Mouse (Mus musculus) heart, adult 2 months (tissue): ENCODE measurements around the gene Gm960. TPM values are rescaled to one million over a fixed set of nuclear protein-coding genes. Genes with fewer than 3 reads are reported as not detected.

ENCODE experiments used
- DNase-seq, 2 experiments: peaks; one replicate each; pipeline ENCODE4 v3.0.0; 2021
- H3K27ac ChIP-seq: fragments of 200-600 bp; 2 replicates; pipeline ENCODE4 v1.8.1; 2022
- H3K27me3 ChIP-seq: fragments of 200-500 bp; 2 replicates; pipeline ENCODE4 v1.6.1; 2012; ENCODE audit warnings: mild to moderate bottlenecking, low read length, inconsistent platforms, mixed read lengths; ENCODE audit not compliant: control insufficient read depth, insufficient read depth
- H3K36me3 ChIP-seq: fragments of 200-500 bp; 2 replicates; pipeline ENCODE4 v1.6.1; 2012; ENCODE audit warnings: low read length, inconsistent platforms; ENCODE audit not compliant: control insufficient read depth, insufficient read depth
- H3K4me1 ChIP-seq: fragments of 200-500 bp; 2 replicates; pipeline ENCODE4 v1.6.1; 2011; ENCODE audit warnings: low read length; ENCODE audit not compliant: control insufficient read depth, insufficient read depth
- H3K4me3 ChIP-seq: fragments of 200-600 bp; 2 replicates; pipeline ENCODE4 v1.8.1; 2022
- H3K79me2 ChIP-seq: fragments of 200-500 bp; replicated peaks from 2 replicates; pipeline ENCODE4 v1.6.1; 2012; ENCODE audit warnings: mild to moderate bottlenecking, inconsistent platforms, low read length, moderate library complexity, mixed read lengths; ENCODE audit not compliant: control insufficient read depth, insufficient read depth
- H3K9ac ChIP-seq: fragments of 200-500 bp; 2 replicates; pipeline ENCODE4 v1.6.1; 2012; ENCODE audit warnings: low read depth, mild to moderate bottlenecking, control low read depth, inconsistent platforms, low read length, mixed read lengths
- CTCF ChIP-seq: fragments of 200-600 bp; IDR thresholded peaks from 2 replicates; pipeline ENCODE4 v1.8.1; 2022; ENCODE audit warnings: antibody characterized with exemption, mild to moderate bottlenecking, moderate library complexity
- EP300 ChIP-seq: fragments of 200-500 bp; IDR thresholded peaks from 2 replicates; pipeline ENCODE4 v1.6.1; 2011; ENCODE audit warnings: low read depth, low read length, control low read depth; ENCODE audit not compliant: insufficient read depth
- POLR2A ChIP-seq: fragments of 200-500 bp; IDR thresholded peaks from 2 replicates; pipeline ENCODE4 v1.6.1; 2011; ENCODE audit warnings: mild to moderate bottlenecking, low read depth, low read length, control low read depth; ENCODE audit not compliant: insufficient read depth
- WGBS: fragments of 180-500 bp; shearing (Covaris S2); methylation state at CpG from one replicate; pipeline ENCODE4 v1.1.7; 2018; 5-methylcytosine and 5-hydroxymethylcytosine counted together
- intact Hi-C: fragments of 180-260 bp; cut with DNase I; formaldehyde crosslinking; loops from one replicate; pipeline ENCODE4 v1.15.1; 2025
- polyA plus RNA-seq: library from polyadenylated mRNA; depleted of rRNA; stranded (reverse); fragments of >200 nt; gene quantifications from 2 replicates; pipeline ENCODE4 v1.2.3, GENCODE M21; 2012
- total RNA-seq, 2 experiments: library from RNA; stranded (reverse); gene quantifications; 2 replicates each; pipeline ENCODE4 v1.2.3; 2021

The Gm960 gene
- total and polyA plus RNA-seq, 3 experiments = not detected

- Histone ChIP-seq H3K4me1 (no peaks in the 10 kb centered on the region), H3K79me2 (no peaks in the 10 kb centered on the region), H3K9ac (no peak overlapping the region), H3K27ac (no peak overlapping the region), H3K27me3 (no peaks in the 10 kb centered on the region), H3K4me3 (no peak overlapping the region), H3K36me3 (no peaks in the 10 kb centered on the region)
- intact Hi-C loops = no loop called here
- 71% methylated on average over 11 of the region's 11 CpGs for WGBS
- no peak for DNase-seq
- TF ChIP-seq POLR2A (no peak), EP300 (no peak), CTCF (no peak)
Measured at GRCm38 (mm10) chr19:4646917-4647492, 51.5 kb downstream of the Gm960 start.

DNA sequence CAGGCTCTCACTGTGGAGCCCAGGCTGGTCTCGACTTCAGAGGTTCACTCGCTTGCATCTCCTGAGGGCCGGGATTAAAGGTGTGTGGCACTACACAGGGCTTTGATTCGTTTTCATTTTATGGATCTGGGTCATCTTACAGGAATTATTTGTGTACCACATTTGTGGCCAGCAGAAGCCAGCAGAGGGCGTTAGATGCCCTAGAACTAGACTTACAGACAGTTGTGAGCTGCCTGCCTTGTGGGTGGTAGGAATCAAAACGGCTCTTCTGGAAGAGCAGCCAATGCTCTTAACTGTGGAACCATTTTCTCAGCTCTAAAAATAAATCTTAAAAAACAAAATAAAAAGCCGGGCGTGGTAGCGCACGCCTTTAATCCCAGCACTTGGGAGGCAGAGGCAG lies 54.2 kb downstream of the Gm960 start:
- H3K9ac ChIP-seq = no peak overlapping the region
- H3K27ac ChIP-seq = no peak overlapping the region
- H3K4me3 ChIP-seq = no peak overlapping the region
- intact Hi-C loops = no loop called here
- no peaks in the 10 kb centered on the region for H3K79me2 ChIP-seq
- 44% methylated on average over 10 of the region's 10 CpGs for WGBS
- no peaks in the 10 kb centered on the region for H3K27me3 ChIP-seq
- H3K4me1 ChIP-seq = no peaks in the 10 kb centered on the region
- TF ChIP-seq EP300 (no peak), CTCF (0 out of 2 replicates have a peak, but pooled peaks have one; percentile 9)
- H3K36me3 ChIP-seq = no peaks in the 10 kb centered on the region
- no peak for DNase-seq

DNA sequence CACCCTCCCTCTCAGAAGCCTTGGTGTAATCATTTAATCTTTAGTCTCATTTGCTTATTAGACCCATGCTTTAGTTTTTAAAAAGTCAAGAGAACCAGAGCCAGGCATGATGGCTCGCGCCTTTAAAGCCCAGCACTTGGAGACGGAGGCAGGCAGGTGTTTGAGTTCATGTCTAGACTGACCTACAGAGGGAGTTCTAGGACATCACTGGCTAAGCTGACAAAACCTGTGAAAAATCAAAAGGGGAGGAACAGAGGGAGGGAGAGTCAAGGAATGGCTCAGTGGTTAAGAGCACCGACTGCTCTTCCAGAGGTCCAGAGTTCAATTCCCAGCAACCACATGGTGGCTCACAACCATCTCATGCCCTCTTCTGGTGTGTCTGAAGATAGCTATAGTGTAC lies 62.5 kb downstream of the Gm960 start:
- Histone ChIP-seq H3K4me3 (no peak overlapping the region), H3K36me3 (no peaks in the 10 kb centered on the region), H3K9ac (no peak overlapping the region), H3K27me3 (peaks cover 2% of the 10 kb centered on the region; the same call in 1 of the 2 replicates), H3K27ac (no peak overlapping the region), H3K4me1 (no peaks in the 10 kb centered on the region), H3K79me2 (no peaks in the 10 kb centered on the region)
- DNase-seq = no peak
- TF ChIP-seq EP300 (no peak), POLR2A (no peak), CTCF (no peak)
- 60% methylated on average over 4 of the region's 4 CpGs for WGBS
- intact Hi-C loops = no loop called here

DNA sequence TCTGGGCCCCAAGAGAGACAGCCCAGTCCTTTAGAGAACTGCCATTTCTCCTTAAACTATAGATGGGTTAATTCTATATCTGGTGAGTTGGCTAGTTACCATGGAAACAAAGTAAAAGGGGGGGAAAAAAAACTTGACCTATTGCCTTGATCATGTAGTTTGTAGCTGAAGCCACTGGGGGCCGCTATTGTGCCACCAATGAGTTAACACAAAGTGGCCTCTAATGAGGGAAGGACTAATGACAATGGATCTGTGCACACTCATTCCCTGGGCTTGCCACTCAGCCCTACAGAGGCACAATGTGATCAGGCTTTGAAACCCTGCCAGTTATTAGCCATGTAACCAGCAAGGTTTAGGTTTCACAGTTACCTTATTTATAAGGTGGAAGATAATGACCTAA lies 69.6 kb downstream of the Gm960 start:
- Histone ChIP-seq H3K4me1 (peaks cover 4% of the 10 kb centered on the region), H3K36me3 (no peaks in the 10 kb centered on the region), H3K27ac (no peak overlapping the region), H3K27me3 (0 out of 2 replicates have a peak, but pooled peaks cover under 1% of the 10 kb centered on the region), H3K4me3 (no peak overlapping the region), H3K79me2 (no peaks in the 10 kb centered on the region; the same call in 1 of the 2 replicates), H3K9ac (no peak overlapping the region)
- intact Hi-C loops = loop anchor here (1.0 to 10.0 kb wide), 4 partner anchors 114 to 333 kb away; partner anchors contain the start of genes 2010003K11Rik, Ctsf and Mrpl11
- 0% methylated on average over 1 of the region's 1 CpGs for WGBS
- TF ChIP-seq POLR2A (no peak), CTCF (peak; percentile 88), EP300 (0 out of 2 replicates have a peak, but pooled peaks have one; percentile 47)
- DNase-seq = peak in 1 of 2 experiments; percentile 67

- no peaks in the 10 kb centered on the region; the same call in 1 of the 2 replicates for H3K79me2 ChIP-seq
- peak overlapping the region; percentile 94 for H3K27ac ChIP-seq
- TF ChIP-seq EP300 = no peak
- no peak for TF ChIP-seq CTCF
- TF ChIP-seq POLR2A = no peak
- intact Hi-C loops = loop anchor here (5.0 to 10.0 kb wide), 3 partner anchors 129 to 336 kb away; partner anchors contain the start of genes 2010003K11Rik, Ctsf and Mrpl11
- DNase-seq = no peak
- WGBS = 1% methylated on average over 35 of the region's 35 CpGs
- H3K4me3 ChIP-seq = peak overlapping the region; percentile 97
- H3K36me3 ChIP-seq = no peaks in the 10 kb centered on the region
- H3K27me3 ChIP-seq = no peaks in the 10 kb centered on the region
- H3K9ac ChIP-seq = peak overlapping the region; percentile 99
- H3K4me1 ChIP-seq = peaks cover 4% of the 10 kb centered on the region
Measured at GRCm38 (mm10) chr19:4625829-4626535, 72.5 kb downstream of the Gm960 start.
